Mouse (Mus musculus): Measurements from ENCODE around the gene Wfdc1. TPM values are rescaled to one million over a fixed set of nuclear protein-coding genes. Genes with fewer than 3 reads are reported as not detected.

Wfdc1 gene
- polyA plus RNA-seq, 1 experiment from 2014 or later: 1.7 TPM

GRCm38 (mm10) chr8:119644429-119644960 lies 21.7 kb upstream of the Wfdc1 start:
- DNase-seq (ENCODE audit: low spot score) (no peak), ATAC-seq (ENCODE audit: insufficient read depth, low FRiP score, low TSS enrichment) (no peak)
- Histone ChIP-seq H3K4me3 (ENCODE audit: low read depth, low read length) (no peak overlapping the region), H3K27ac (ENCODE audit: low read depth, low read length) (no peak overlapping the region), H3K9me3 (ENCODE audit: control insufficient read depth, low read length) (no peaks in the 10 kb centered on the region), H3K27me3 (ENCODE audit: control insufficient read depth, insufficient read depth, low read length) (no peaks in the 10 kb centered on the region), H3K36me3 (ENCODE audit: control insufficient read depth, insufficient read depth, low read length) (no peaks in the 10 kb centered on the region), H3K4me2 (ENCODE audit: low read depth) (no peak overlapping the region), H3K4me1 (ENCODE audit: control insufficient read depth, insufficient read depth, low read length) (no peaks in the 10 kb centered on the region), H3K9ac (ENCODE audit: low read length) (no peak overlapping the region)
- WGBS: 87% methylated on average over 17 of the region's 17 CpGs

GRCm38 (mm10) chr8:119644981-119645597 lies 21.1 kb upstream of the Wfdc1 start:
- H3K27me3 ChIP-seq (ENCODE audit: control insufficient read depth, insufficient read depth, low read length): no peaks in the 10 kb centered on the region
- H3K27ac ChIP-seq (ENCODE audit: low read depth, low read length): peak overlapping the region; percentile 36; the same call in 1 of the 2 replicates
- WGBS: 56% methylated on average over 18 of the region's 18 CpGs
- H3K36me3 ChIP-seq (ENCODE audit: control insufficient read depth, insufficient read depth, low read length): no peaks in the 10 kb centered on the region
- H3K4me3 ChIP-seq (ENCODE audit: low read depth, low read length): no peak overlapping the region
- ATAC-seq (ENCODE audit: insufficient read depth, low FRiP score, low TSS enrichment): peak; percentile 45
- H3K4me2 ChIP-seq (ENCODE audit: low read depth): no peak overlapping the region
- DNase-seq (ENCODE audit: low spot score): peak; percentile 53
- H3K9ac ChIP-seq (ENCODE audit: low read length): no peak overlapping the region
- H3K4me1 ChIP-seq (ENCODE audit: control insufficient read depth, insufficient read depth, low read length): no peaks in the 10 kb centered on the region
- no peaks in the 10 kb centered on the region for H3K9me3 ChIP-seq (ENCODE audit: control insufficient read depth, low read length)

- H3K36me3 ChIP-seq (ENCODE audit: control insufficient read depth, insufficient read depth, low read length): no peaks in the 10 kb centered on the region
- no peak overlapping the region for H3K4me2 ChIP-seq (ENCODE audit: low read depth)
- DNase-seq (ENCODE audit: low spot score) (no peak), ATAC-seq (ENCODE audit: insufficient read depth, low FRiP score, low TSS enrichment) (no peak)
- H3K27me3 ChIP-seq (ENCODE audit: control insufficient read depth, insufficient read depth, low read length): no peaks in the 10 kb centered on the region
- no peaks in the 10 kb centered on the region for H3K9me3 ChIP-seq (ENCODE audit: control insufficient read depth, low read length)
- no peak overlapping the region for H3K27ac ChIP-seq (ENCODE audit: low read depth, low read length)
- H3K9ac ChIP-seq (ENCODE audit: low read length): no peak overlapping the region
- H3K4me1 ChIP-seq (ENCODE audit: control insufficient read depth, insufficient read depth, low read length): no peaks in the 10 kb centered on the region
- 72% methylated on average over 3 of the region's 3 CpGs for WGBS
- H3K4me3 ChIP-seq (ENCODE audit: low read depth, low read length): no peak overlapping the region
These were observed 20.0 kb upstream of the Wfdc1 start for GRCm38 (mm10) chr8:119646197-119646596.

GRCm38 (mm10) chr8:119646846-119647245 lies 19.3 kb upstream of the Wfdc1 start:
- WGBS: 86% methylated on average over 7 of the region's 7 CpGs

GRCm38 (mm10) chr8:119651324-119651723 lies 14.8 kb upstream of the Wfdc1 start:
- ATAC-seq (ENCODE audit: insufficient read depth, low FRiP score, low TSS enrichment): no peak
- 47% methylated on average over 2 of the region's 2 CpGs for WGBS

More at GRCm38 (mm10) chr8:119646846-119647245, 19.3 kb upstream of the Wfdc1 start:
- H3K27ac ChIP-seq (ENCODE audit: low read depth, low read length): no peak overlapping the region
- no peaks in the 10 kb centered on the region for H3K27me3 ChIP-seq (ENCODE audit: control insufficient read depth, insufficient read depth, low read length)
- no peaks in the 10 kb centered on the region for H3K36me3 ChIP-seq (ENCODE audit: control insufficient read depth, insufficient read depth, low read length)
- no peak overlapping the region for H3K4me2 ChIP-seq (ENCODE audit: low read depth)
- no peak for ATAC-seq (ENCODE audit: insufficient read depth, low FRiP score, low TSS enrichment)
- DNase-seq (ENCODE audit: low spot score): no peak
- H3K9ac ChIP-seq (ENCODE audit: low read length): no peak overlapping the region
- no peaks in the 10 kb centered on the region for H3K4me1 ChIP-seq (ENCODE audit: control insufficient read depth, insufficient read depth, low read length)
- H3K9me3 ChIP-seq (ENCODE audit: control insufficient read depth, low read length): no peaks in the 10 kb centered on the region
- no peak overlapping the region for H3K4me3 ChIP-seq (ENCODE audit: low read depth, low read length)

GRCm38 (mm10) chr8:119656709-119657464 lies 9.3 kb upstream of the Wfdc1 start:
- no peak overlapping the region for H3K9ac ChIP-seq (ENCODE audit: low read length)
- no peaks in the 10 kb centered on the region for H3K9me3 ChIP-seq (ENCODE audit: control insufficient read depth, low read length)
- no peaks in the 10 kb centered on the region for H3K27me3 ChIP-seq (ENCODE audit: control insufficient read depth, insufficient read depth, low read length)
- no peak overlapping the region for H3K4me2 ChIP-seq (ENCODE audit: low read depth)
- ATAC-seq (ENCODE audit: insufficient read depth, low FRiP score, low TSS enrichment) (no peak), DNase-seq (ENCODE audit: low spot score) (no peak)
- H3K4me1 ChIP-seq (ENCODE audit: control insufficient read depth, insufficient read depth, low read length): peaks cover 5% of the 10 kb centered on the region
- no peak overlapping the region for H3K4me3 ChIP-seq (ENCODE audit: low read depth, low read length)
- H3K36me3 ChIP-seq (ENCODE audit: control insufficient read depth, insufficient read depth, low read length): no peaks in the 10 kb centered on the region
- WGBS: 61% methylated on average over 5 of the region's 5 CpGs
- H3K27ac ChIP-seq (ENCODE audit: low read depth, low read length): no peak overlapping the region

More at GRCm38 (mm10) chr8:119651324-119651723, 14.8 kb upstream of the Wfdc1 start:
- Histone ChIP-seq H3K9ac (ENCODE audit: low read length) (no peak overlapping the region), H3K4me1 (ENCODE audit: control insufficient read depth, insufficient read depth, low read length) (no peaks in the 10 kb centered on the region), H3K4me2 (ENCODE audit: low read depth) (no peak overlapping the region), H3K36me3 (ENCODE audit: control insufficient read depth, insufficient read depth, low read length) (no peaks in the 10 kb centered on the region), H3K9me3 (ENCODE audit: control insufficient read depth, low read length) (no peaks in the 10 kb centered on the region), H3K27me3 (ENCODE audit: control insufficient read depth, insufficient read depth, low read length) (no peaks in the 10 kb centered on the region), H3K4me3 (ENCODE audit: low read depth, low read length) (no peak overlapping the region), H3K27ac (ENCODE audit: low read depth, low read length) (no peak overlapping the region)
- DNase-seq (ENCODE audit: low spot score): no peak

- Histone ChIP-seq H3K4me2 (ENCODE audit: low read depth) (no peak overlapping the region), H3K27ac (ENCODE audit: low read depth, low read length) (0 out of 2 replicates have a peak overlapping the region, but pooled peaks have one; percentile 53), H3K4me1 (ENCODE audit: control insufficient read depth, insufficient read depth, low read length) (peaks cover 5% of the 10 kb centered on the region), H3K27me3 (ENCODE audit: control insufficient read depth, insufficient read depth, low read length) (no peaks in the 10 kb centered on the region), H3K36me3 (ENCODE audit: control insufficient read depth, insufficient read depth, low read length) (no peaks in the 10 kb centered on the region), H3K4me3 (ENCODE audit: low read depth, low read length) (no peak overlapping the region), H3K9ac (ENCODE audit: low read length) (peak overlapping the region; percentile 40; the same call in 1 of the 2 replicates), H3K9me3 (ENCODE audit: control insufficient read depth, low read length) (no peaks in the 10 kb centered on the region)
- WGBS: 3% methylated on average over 9 of the region's 9 CpGs
- DNase-seq (ENCODE audit: low spot score): peak; percentile 63
- ATAC-seq (ENCODE audit: insufficient read depth, low FRiP score, low TSS enrichment): 0 out of 2 replicates have a peak, but pooled peaks have one; percentile 38
These were observed 5.1 kb upstream of the Wfdc1 start for GRCm38 (mm10) chr8:119661081-119661480.

- ATAC-seq (ENCODE audit: insufficient read depth, low FRiP score, low TSS enrichment) (no peak), DNase-seq (ENCODE audit: low spot score) (no peak)
- no peak overlapping the region for H3K4me3 ChIP-seq (ENCODE audit: low read depth, low read length)
- H3K4me2 ChIP-seq (ENCODE audit: low read depth): no peak overlapping the region
- H3K36me3 ChIP-seq (ENCODE audit: control insufficient read depth, insufficient read depth, low read length): no peaks in the 10 kb centered on the region
- H3K27me3 ChIP-seq (ENCODE audit: control insufficient read depth, insufficient read depth, low read length): no peaks in the 10 kb centered on the region
- no peak overlapping the region for H3K9ac ChIP-seq (ENCODE audit: low read length)
- H3K4me1 ChIP-seq (ENCODE audit: control insufficient read depth, insufficient read depth, low read length): peaks cover 5% of the 10 kb centered on the region
- no peaks in the 10 kb centered on the region for H3K9me3 ChIP-seq (ENCODE audit: control insufficient read depth, low read length)
- no peak overlapping the region for H3K27ac ChIP-seq (ENCODE audit: low read depth, low read length)
- WGBS: 72% methylated on average over 6 of the region's 6 CpGs
These were observed 4.3 kb upstream of the Wfdc1 start for GRCm38 (mm10) chr8:119661892-119662291.

Data from neural tube, embryonic 11.5 days (tissue).